Mouse (Mus musculus) macrophage (primary cell): ENCODE measurements around the gene Bmp2. TPM values are rescaled to one million over a fixed set of nuclear protein-coding genes. Genes with fewer than 3 reads are reported as not detected.

ENCODE experiments used
- H3K27ac ChIP-seq: fragments of 350-480 bp; formaldehyde crosslinking; 2 replicates; pipeline ENCODE4 v1.9.0; 2021
- H3K36me3 ChIP-seq: fragments of 350-480 bp; formaldehyde crosslinking; 2 replicates; pipeline ENCODE4 v1.9.0; 2021; ENCODE audit errors: inconsistent target
- H3K4me3 ChIP-seq: fragments of 350-480 bp; formaldehyde crosslinking; 2 replicates; pipeline ENCODE4 v1.9.0; 2021; ENCODE audit errors: inconsistent target
- H3K79me2 ChIP-seq: fragments of 350-480 bp; formaldehyde crosslinking; 2 replicates; pipeline ENCODE4 v1.9.0; 2021; ENCODE audit errors: inconsistent target
- WGBS: methylation state at CpG from one replicate; pipeline ENCODE4 v1.1.7; 2026; ENCODE audit warnings: inconsistent platforms; ENCODE audit not compliant: missing documents; 5-methylcytosine and 5-hydroxymethylcytosine counted together
- polyA plus RNA-seq: library from polyadenylated mRNA; stranded (reverse); fragments of 250-400 nt; gene quantifications from 3 replicates; pipeline ENCODE4 v1.2.4, GENCODE M21; 2018; ENCODE audit warnings: inconsistent platforms

Gene Bmp2
- polyA plus RNA-seq, 1 experiment from 2014 or later: 11.1 TPM

GRCm38 (mm10) chr2:133540702-133541101, 11.3 kb upstream of the Bmp2 start:
- WGBS: 100% methylated on average over 1 of the region's 1 CpGs

GRCm38 (mm10) chr2:133550238-133550682, 1.7 kb upstream of the Bmp2 start:
- H3K36me3 ChIP-seq: no peaks in the 10 kb centered on the region
- WGBS: 6% methylated on average over 4 of the region's 4 CpGs
- peak overlapping the region; percentile 59 for H3K27ac ChIP-seq
- H3K4me3 ChIP-seq: peak overlapping the region; percentile 15; the same call in 1 of the 2 replicates
- H3K79me2 ChIP-seq: no peaks in the 10 kb centered on the region

More at GRCm38 (mm10) chr2:133540702-133541101, 11.3 kb upstream of the Bmp2 start:
- Histone ChIP-seq H3K79me2 (no peaks in the 10 kb centered on the region), H3K36me3 (no peaks in the 10 kb centered on the region), H3K4me3 (no peak overlapping the region), H3K27ac (no peak overlapping the region)

- Histone ChIP-seq H3K4me3 (no peak overlapping the region; the same call in 1 of the 2 replicates), H3K27ac (no peak overlapping the region)
- 7% methylated on average over 48 of the region's 48 CpGs for WGBS
These were observed 995 bp downstream of the Bmp2 start for GRCm38 (mm10) chr2:133552842-133553465.

GRCm38 (mm10) chr2:133553911-133554285, 1.9 kb downstream of the Bmp2 start:
- WGBS: 45% methylated on average over 9 of the region's 9 CpGs
- H3K36me3 ChIP-seq: no peaks in the 10 kb centered on the region
- H3K4me3 ChIP-seq: no peak overlapping the region
- H3K79me2 ChIP-seq: no peaks in the 10 kb centered on the region
- no peak overlapping the region for H3K27ac ChIP-seq

More at GRCm38 (mm10) chr2:133552842-133553465, 995 bp downstream of the Bmp2 start:
- Histone ChIP-seq H3K36me3 (no peaks in the 10 kb centered on the region), H3K79me2 (no peaks in the 10 kb centered on the region)

GRCm38 (mm10) chr2:133554286-133555021, 2.5 kb downstream of the Bmp2 start:
- no peak overlapping the region for H3K4me3 ChIP-seq
- 7% methylated on average over 55 of the region's 55 CpGs for WGBS
- H3K36me3 ChIP-seq: no peaks in the 10 kb centered on the region
- H3K27ac ChIP-seq: no peak overlapping the region
- no peaks in the 10 kb centered on the region for H3K79me2 ChIP-seq

GRCm38 (mm10) chr2:133564248-133564886, 12.4 kb downstream of the Bmp2 start:
- H3K4me3 ChIP-seq: no peak overlapping the region
- WGBS: 84% methylated on average over 10 of the region's 10 CpGs
- H3K27ac ChIP-seq: no peak overlapping the region
- peaks cover 7% of the 10 kb centered on the region; the same call in 1 of the 2 replicates for H3K36me3 ChIP-seq
- no peaks in the 10 kb centered on the region for H3K79me2 ChIP-seq

- no peaks in the 10 kb centered on the region for H3K79me2 ChIP-seq
- H3K27ac ChIP-seq: no peak overlapping the region
- WGBS: 92% methylated on average over 2 of the region's 5 CpGs
- H3K36me3 ChIP-seq: peaks cover 7% of the 10 kb centered on the region; the same call in 1 of the 2 replicates
- H3K4me3 ChIP-seq: no peak overlapping the region
These were observed 13.5 kb downstream of the Bmp2 start for GRCm38 (mm10) chr2:133565424-133565823.

- H3K79me2 ChIP-seq: no peaks in the 10 kb centered on the region
- H3K4me3 ChIP-seq: no peak overlapping the region
- 62% methylated on average over 13 of the region's 14 CpGs for WGBS
- no peak overlapping the region for H3K27ac ChIP-seq
- peaks cover 2% of the 10 kb centered on the region; the same call in 1 of the 2 replicates for H3K36me3 ChIP-seq
These were observed 14.2 kb downstream of the Bmp2 start for GRCm38 (mm10) chr2:133565995-133566710.

GRCm38 (mm10) chr2:133591562-133592255, 39.8 kb downstream of the Bmp2 start:
- Histone ChIP-seq H3K79me2 (no peaks in the 10 kb centered on the region), H3K4me3 (no peak overlapping the region)
- 82% methylated on average over 11 of the region's 12 CpGs for WGBS

More at GRCm38 (mm10) chr2:133591562-133592255, 39.8 kb downstream of the Bmp2 start:
- Histone ChIP-seq H3K36me3 (no peaks in the 10 kb centered on the region), H3K27ac (no peak overlapping the region)
